Mouse (Mus musculus): Measurements from ENCODE around the gene Tspan5. TPM values are rescaled to one million over a fixed set of nuclear protein-coding genes. Genes with fewer than 3 reads are reported as not detected.
A peak's percentile ranks its signal among the peaks of the same experiment; 100 is the strongest.

The Tspan5 gene
- polyA plus RNA-seq, 1 experiment = 6.7 TPM

- Histone ChIP-seq H3K4me3 (ENCODE audit: insufficient read depth, low read depth, low read length) (no peak overlapping the region), H3K27ac (replicated peaks; ENCODE audit: low read depth, low read length) (no peak overlapping the region), H3K4me1 (ENCODE audit: control insufficient read depth, insufficient read depth, insufficient read length, low read length) (peaks cover 6% of the 10 kb centered on the region; the same call in 1 of the 2 replicates)
Measured at GRCm38 (mm10) chr3:138752056-138752455, 10.1 kb downstream of the Tspan5 start.

GRCm38 (mm10) chr3:138752769-138753168 lies 10.8 kb downstream of the Tspan5 start:
- Histone ChIP-seq H3K4me1 (ENCODE audit: control insufficient read depth, insufficient read depth, insufficient read length, low read length) (peaks cover 6% of the 10 kb centered on the region; the same call in 1 of the 2 replicates), H3K4me3 (ENCODE audit: insufficient read depth, low read depth, low read length) (no peak overlapping the region), H3K27ac (replicated peaks; ENCODE audit: low read depth, low read length) (no peak overlapping the region)

- Histone ChIP-seq H3K27ac (replicated peaks; ENCODE audit: low read depth, low read length) (no peak overlapping the region), H3K4me1 (ENCODE audit: control insufficient read depth, insufficient read depth, insufficient read length, low read length) (peaks cover 6% of the 10 kb centered on the region; the same call in 1 of the 2 replicates), H3K4me3 (ENCODE audit: insufficient read depth, low read depth, low read length) (peak overlapping the region; percentile 16)
Measured at GRCm38 (mm10) chr3:138753182-138753885, 11.3 kb downstream of the Tspan5 start.

GRCm38 (mm10) chr3:138754328-138754727 lies 12.3 kb downstream of the Tspan5 start:
- Histone ChIP-seq H3K4me3 (ENCODE audit: insufficient read depth, low read depth, low read length) (no peak overlapping the region), H3K27ac (replicated peaks; ENCODE audit: low read depth, low read length) (no peak overlapping the region), H3K4me1 (ENCODE audit: control insufficient read depth, insufficient read depth, insufficient read length, low read length) (peaks cover 6% of the 10 kb centered on the region; the same call in 1 of the 2 replicates)

DNA sequence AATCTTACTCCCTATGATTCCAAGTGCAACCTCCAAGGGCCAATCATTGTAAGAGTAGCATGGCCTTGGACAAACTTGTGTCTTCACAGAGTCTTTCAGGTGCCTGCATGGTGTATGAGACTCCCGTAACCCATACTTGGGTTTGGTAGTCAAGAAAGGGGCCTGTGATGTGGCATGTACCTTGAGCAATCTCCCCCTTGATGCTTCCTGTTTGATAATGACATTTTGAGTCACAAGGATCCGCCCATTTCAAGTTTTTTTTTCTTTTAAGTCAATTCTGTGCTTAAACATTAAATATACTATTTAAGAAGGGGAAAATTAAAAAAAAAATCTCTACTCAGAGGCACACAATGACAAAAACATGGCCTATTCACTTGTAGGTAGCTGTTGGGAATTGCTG lies 15.3 kb downstream of the Tspan5 start:
- H3K27ac ChIP-seq (replicated peaks; ENCODE audit: low read depth, low read length) = no peak overlapping the region
- H3K4me3 ChIP-seq (ENCODE audit: insufficient read depth, low read depth, low read length) = no peak overlapping the region
- peaks cover 8% of the 10 kb centered on the region; the same call in 1 of the 2 replicates for H3K4me1 ChIP-seq (ENCODE audit: control insufficient read depth, insufficient read depth, insufficient read length, low read length)

- Histone ChIP-seq H3K4me1 (ENCODE audit: control insufficient read depth, insufficient read depth, insufficient read length, low read length) (0 out of 2 replicates have a peak, but pooled peaks cover 2% of the 10 kb centered on the region), H3K4me3 (ENCODE audit: insufficient read depth, low read depth, low read length) (no peak overlapping the region), H3K27ac (replicated peaks; ENCODE audit: low read depth, low read length) (no peak overlapping the region)
Measured at GRCm38 (mm10) chr3:138759968-138760684, 18.1 kb downstream of the Tspan5 start.

- no peak overlapping the region for H3K4me3 ChIP-seq (ENCODE audit: insufficient read depth, low read depth, low read length)
- H3K27ac ChIP-seq (replicated peaks; ENCODE audit: low read depth, low read length) = no peak overlapping the region
- 0 out of 2 replicates have a peak, but pooled peaks cover 2% of the 10 kb centered on the region for H3K4me1 ChIP-seq (ENCODE audit: control insufficient read depth, insufficient read depth, insufficient read length, low read length)
Measured at GRCm38 (mm10) chr3:138760685-138761119, 18.7 kb downstream of the Tspan5 start.

- Histone ChIP-seq H3K27ac (replicated peaks; ENCODE audit: low read depth, low read length) (no peak overlapping the region), H3K4me1 (ENCODE audit: control insufficient read depth, insufficient read depth, insufficient read length, low read length) (0 out of 2 replicates have a peak, but pooled peaks cover 2% of the 10 kb centered on the region), H3K4me3 (ENCODE audit: insufficient read depth, low read depth, low read length) (no peak overlapping the region)
Measured at GRCm38 (mm10) chr3:138761531-138761930, 19.5 kb downstream of the Tspan5 start.

DNA sequence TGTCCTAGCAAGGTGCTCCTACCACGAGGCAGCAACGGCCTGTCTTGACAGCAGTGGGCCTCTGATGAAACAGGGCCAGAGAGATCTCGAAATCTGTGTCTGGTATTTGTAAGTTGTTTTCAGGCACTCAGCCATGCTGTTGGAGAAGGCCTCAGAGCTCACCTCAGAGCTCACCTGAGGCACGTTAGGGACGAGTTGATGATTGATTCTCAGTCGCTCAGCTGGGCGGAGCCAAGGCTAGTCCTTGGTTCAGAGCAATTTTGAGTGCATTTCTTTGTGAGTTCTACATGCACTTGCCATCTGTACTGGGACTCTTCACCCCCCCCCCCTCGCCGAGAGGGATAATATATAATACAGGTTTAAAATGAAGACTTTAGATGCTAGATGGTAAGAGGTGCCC lies 21.9 kb downstream of the Tspan5 start:
- Histone ChIP-seq H3K4me3 (ENCODE audit: insufficient read depth, low read depth, low read length) (no peak overlapping the region), H3K4me1 (ENCODE audit: control insufficient read depth, insufficient read depth, insufficient read length, low read length) (0 out of 2 replicates have a peak, but pooled peaks cover 2% of the 10 kb centered on the region), H3K27ac (replicated peaks; ENCODE audit: low read depth, low read length) (no peak overlapping the region)

DNA sequence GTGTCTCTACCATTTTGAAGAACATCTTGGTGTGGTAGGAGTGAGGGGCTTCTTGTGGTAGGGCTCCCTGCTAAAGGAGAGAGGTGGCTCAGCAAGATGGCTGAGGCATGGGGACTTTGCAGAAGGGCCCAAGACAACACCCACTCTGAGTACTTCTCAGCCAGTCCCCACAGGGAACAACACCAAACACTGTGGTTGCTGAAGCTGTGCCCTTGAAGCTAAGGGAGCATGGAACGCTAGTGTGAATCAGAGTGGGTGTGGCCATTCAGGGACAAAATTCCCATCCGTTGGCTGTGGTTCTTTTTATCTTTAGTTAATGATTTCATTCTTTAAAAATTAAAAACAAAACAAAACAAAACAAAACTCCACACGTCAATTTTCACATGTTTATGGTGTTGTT lies 22.8 kb downstream of the Tspan5 start:
- Histone ChIP-seq H3K4me3 (ENCODE audit: insufficient read depth, low read depth, low read length) (no peak overlapping the region), H3K4me1 (ENCODE audit: control insufficient read depth, insufficient read depth, insufficient read length, low read length) (0 out of 2 replicates have a peak, but pooled peaks cover 2% of the 10 kb centered on the region), H3K27ac (replicated peaks; ENCODE audit: low read depth, low read length) (no peak overlapping the region)

GRCm38 (mm10) chr3:138767034-138767433 lies 25.0 kb downstream of the Tspan5 start:
- Histone ChIP-seq H3K27ac (replicated peaks; ENCODE audit: low read depth, low read length) (no peak overlapping the region), H3K4me1 (ENCODE audit: control insufficient read depth, insufficient read depth, insufficient read length, low read length) (no peaks in the 10 kb centered on the region), H3K4me3 (ENCODE audit: insufficient read depth, low read depth, low read length) (no peak overlapping the region)

DNA sequence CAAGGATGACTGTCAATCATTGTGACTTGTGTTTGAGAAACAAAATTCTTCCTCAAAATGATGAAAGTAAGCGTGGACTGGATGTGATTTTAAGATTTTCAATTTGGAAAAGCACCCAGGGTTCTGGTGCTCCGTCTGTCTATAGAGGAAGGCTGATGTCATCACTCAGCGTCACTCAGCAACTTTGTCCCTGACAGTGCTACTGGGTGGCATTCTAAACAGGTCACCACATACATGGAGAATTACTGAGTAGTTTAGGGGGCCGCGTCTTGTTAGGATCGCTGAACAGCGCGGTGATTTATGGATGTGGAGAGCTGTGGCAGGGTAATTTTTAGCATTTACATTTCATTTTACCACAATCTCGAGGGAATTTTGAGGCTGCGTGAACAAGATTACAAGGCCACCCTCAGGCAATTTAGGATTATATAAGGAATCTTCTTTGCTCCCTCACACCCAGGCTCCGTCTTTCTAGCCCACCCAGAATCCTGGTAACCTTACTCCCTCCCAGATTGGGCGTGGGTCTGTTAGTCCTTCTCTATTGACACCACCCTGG lies 26.6 kb downstream of the Tspan5 start:
- H3K27ac ChIP-seq (replicated peaks; ENCODE audit: low read depth, low read length) = no peak overlapping the region
- no peaks in the 10 kb centered on the region for H3K4me1 ChIP-seq (ENCODE audit: control insufficient read depth, insufficient read depth, insufficient read length, low read length)
- no peak overlapping the region for H3K4me3 ChIP-seq (ENCODE audit: insufficient read depth, low read depth, low read length)

GRCm38 (mm10) chr3:138770650-138771331 lies 28.8 kb downstream of the Tspan5 start:
- Histone ChIP-seq H3K4me3 (ENCODE audit: insufficient read depth, low read depth, low read length) (no peak overlapping the region), H3K4me1 (ENCODE audit: control insufficient read depth, insufficient read depth, insufficient read length, low read length) (no peaks in the 10 kb centered on the region), H3K27ac (replicated peaks; ENCODE audit: low read depth, low read length) (no peak overlapping the region)

DNA sequence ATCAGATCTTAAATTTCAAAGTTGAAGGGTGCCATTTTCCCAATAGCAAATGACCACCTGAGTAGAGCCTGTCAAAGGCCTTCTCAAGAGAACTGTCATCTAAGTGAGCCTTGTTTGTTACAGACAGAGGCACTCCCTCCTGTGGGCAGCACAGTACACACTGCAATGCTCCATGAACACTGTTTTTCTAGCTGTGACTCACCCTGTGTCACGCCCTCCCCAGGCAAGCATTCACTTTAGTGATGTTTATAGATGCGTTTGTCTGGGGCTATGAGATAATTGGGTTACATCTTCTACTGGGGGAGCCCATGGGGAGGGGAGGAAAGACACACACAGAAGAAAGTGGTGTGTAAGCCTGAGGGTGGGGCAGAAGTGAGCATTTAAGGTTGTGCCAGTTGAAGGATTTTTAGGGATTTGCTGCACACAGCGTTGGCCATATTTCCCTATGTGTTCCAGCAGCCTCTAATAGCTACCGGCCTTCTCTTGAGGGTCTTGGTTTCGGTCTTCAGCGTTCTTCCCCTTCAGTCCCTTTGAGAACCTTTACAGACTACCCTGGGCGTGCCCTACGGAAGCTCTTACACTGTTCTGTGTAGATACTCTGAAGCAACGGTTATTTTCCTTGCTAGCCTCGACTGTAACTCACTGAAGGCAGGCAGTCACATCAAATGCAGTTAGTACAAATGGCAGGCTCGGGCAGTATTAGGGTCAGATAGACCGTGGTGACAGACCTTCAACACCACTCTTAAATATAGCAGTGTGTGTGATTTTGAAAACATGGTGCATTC lies 29.7 kb downstream of the Tspan5 start:
- H3K4me3 ChIP-seq (ENCODE audit: insufficient read depth, low read depth, low read length) = no peak overlapping the region
- no peak overlapping the region for H3K27ac ChIP-seq (replicated peaks; ENCODE audit: low read depth, low read length)
- no peaks in the 10 kb centered on the region for H3K4me1 ChIP-seq (ENCODE audit: control insufficient read depth, insufficient read depth, insufficient read length, low read length)
